Mouse (Mus musculus): ENCODE measurements around the gene Mettl15.

Mettl15 gene

DNA sequence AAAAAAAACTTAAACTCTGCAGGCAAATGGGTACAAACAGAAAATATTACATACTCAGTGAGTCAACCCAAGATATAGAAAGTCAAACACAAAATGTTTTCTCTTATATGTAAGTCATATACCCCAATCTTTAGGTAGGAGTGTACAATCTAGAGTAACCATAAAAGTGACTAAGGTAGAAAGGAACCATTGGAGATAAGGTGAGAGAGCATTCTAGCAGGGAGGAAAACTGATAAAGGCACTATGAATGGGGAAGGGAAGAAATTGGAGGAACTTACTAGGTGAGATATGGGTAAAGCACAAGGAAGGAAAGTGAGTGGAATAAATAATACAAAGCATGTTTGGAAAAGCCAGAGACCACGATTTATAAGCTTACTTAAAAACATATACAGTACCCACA, 122.0 kb downstream of the Mettl15 start:
- DNase-seq (ENCODE audit: low read depth, low spot score), result no peak

DNA sequence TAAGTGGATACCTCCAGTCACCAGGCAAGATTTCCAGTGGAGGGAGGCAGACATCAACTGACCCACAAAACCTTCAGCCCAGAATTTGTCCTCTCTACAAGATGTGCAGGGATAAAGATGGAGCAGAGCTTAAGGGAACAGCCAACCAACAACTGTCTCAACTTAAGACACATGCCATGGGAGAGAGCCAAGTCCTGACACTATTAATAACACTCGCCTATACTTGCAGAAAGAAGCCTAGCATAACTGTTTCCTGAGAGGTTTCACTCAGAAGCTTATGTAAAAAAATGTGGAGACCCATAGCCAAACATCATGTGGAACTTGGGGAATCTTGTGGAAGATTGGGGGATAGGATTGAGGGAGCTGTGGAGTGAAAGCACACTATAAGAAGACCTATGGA, 124.4 kb downstream of the Mettl15 start:
- peak; percentile 11 for DNase-seq (ENCODE audit: low read depth, low spot score)

- no peak for DNase-seq (ENCODE audit: low read depth, low spot score)
Observed at GRCm38 (mm10) chr2:109153402-109154050, 127.0 kb downstream of the Mettl15 start.

DNA sequence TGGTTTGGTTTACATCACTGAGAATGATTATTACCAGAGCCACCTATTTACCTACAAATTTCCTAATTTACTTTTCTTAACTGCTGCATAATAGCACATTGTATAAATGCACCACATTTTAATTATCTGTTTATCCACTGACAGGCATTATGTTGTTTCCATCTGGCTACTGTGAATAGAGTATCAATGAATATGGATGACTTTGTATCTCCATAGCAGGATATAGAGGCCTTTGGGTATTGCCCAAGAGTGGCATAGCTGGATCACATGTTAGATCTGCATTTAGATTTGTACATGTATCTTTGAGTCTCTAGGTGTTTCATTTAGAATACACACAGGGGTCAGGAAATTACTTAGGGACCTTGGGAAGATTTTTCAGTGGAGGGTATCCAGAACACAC, 133.3 kb downstream of the Mettl15 start:
- DNase-seq (ENCODE audit: low read depth, low spot score), result no peak

DNA sequence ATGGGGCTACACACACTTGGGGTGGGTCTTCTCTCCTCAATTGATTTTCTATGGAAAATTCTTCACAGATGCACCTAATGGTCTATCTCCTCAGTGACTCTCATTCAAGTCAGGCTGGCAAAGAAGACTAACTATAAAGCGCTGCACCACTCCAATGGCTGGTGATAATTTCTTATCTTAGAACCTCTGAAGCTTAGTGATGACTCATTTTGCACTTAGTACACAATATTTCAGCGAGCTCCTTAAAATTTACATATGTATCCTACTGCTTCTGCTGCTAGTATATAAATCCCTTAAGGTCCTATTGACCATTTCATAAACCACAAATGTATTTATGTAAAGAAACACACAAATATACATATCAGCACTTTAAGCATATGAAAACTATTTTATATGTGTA, 136.1 kb downstream of the Mettl15 start:
- no peak for DNase-seq (ENCODE audit: low read depth, low spot score)

GRCm38 (mm10) chr2:109140330-109140729, 140.2 kb downstream of the Mettl15 start:
- DNase-seq (ENCODE audit: low read depth, low spot score), result no peak

GRCm38 (mm10) chr2:109137276-109137675, 143.3 kb downstream of the Mettl15 start:
- DNase-seq (ENCODE audit: low read depth, low spot score), result no peak

- DNase-seq (ENCODE audit: low read depth, low spot score), result no peak
Observed at GRCm38 (mm10) chr2:109130718-109131117, 149.8 kb downstream of the Mettl15 start.

DNA sequence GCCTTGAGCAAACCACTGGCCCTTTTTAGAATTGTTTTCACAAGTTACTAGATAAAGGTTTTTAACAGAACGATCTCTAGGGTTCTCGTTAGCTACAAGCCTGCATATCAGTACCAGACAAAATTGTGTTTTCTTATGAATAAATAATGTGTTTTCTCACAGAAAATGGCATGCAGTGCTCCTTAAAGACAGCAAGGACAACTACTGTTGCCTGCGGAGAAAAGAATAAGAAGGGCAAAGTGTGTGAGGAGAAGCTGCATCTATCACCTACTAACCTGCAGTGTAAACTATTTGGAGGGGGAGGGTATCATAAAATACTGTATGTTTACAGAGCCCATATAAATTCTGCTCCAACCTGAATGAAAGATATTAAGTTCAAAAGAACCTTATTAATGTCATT, 150.6 kb downstream of the Mettl15 start:
- no peak for DNase-seq (ENCODE audit: low read depth, low spot score)

GRCm38 (mm10) chr2:109105773-109106484, 174.6 kb downstream of the Mettl15 start:
- no peak for DNase-seq (ENCODE audit: low read depth, low spot score)

DNA sequence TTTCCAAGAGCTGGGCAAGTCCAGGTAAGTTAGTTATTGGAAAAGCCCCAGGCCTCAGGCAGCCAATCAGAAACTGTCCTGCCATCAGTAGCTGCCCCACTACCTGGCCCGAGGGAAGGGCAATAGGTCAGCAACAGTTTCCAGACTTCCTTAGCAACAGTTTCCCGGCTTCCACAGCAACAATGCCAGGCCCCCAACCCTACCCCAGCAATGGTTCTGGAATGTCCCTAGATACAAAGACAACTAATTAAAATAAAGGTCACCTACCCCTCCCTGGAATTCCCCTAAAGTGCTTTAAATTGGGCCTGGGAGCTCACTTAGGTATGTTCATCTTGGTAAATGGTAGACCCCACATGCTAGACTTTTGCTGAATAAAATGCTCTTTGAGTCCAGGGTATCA, 230.9 kb downstream of the Mettl15 start:
- no peak for DNase-seq (ENCODE audit: low read depth, low spot score)
